Mouse (Mus musculus): ENCODE data around the gene Fam83g. TPM values are rescaled to one million over a fixed set of nuclear protein-coding genes. Genes with fewer than 3 reads are reported as not detected.

Fam83g gene
- polyA plus RNA-seq, 1 experiment from 2014 or later: 0.93 TPM

- Histone ChIP-seq H3K27ac (replicated peaks in 1 of 2; ENCODE audit: control insufficient read depth in 1 of 2, insufficient read depth in 1 of 2, low read depth in 2 of 2, low read length in 2 of 2) (no peak overlapping the region), H3K9ac (ENCODE audit: low read length) (no peak overlapping the region), H3K9me3 (ENCODE audit: control insufficient read depth, low read length) (no peaks in the 10 kb centered on the region), H3K4me3 (ENCODE audit: control insufficient read depth in 1 of 2, insufficient read depth in 1 of 2, low read depth in 1 of 2, low read length in 2 of 2) (no peak overlapping the region), H3K36me3 (ENCODE audit: control insufficient read depth, insufficient read depth, low read length) (peaks cover 87% of the 10 kb centered on the region), H3K4me1 (ENCODE audit: control insufficient read depth in 2 of 2, insufficient read depth in 2 of 2, low read length in 2 of 2) (no peaks in the 10 kb centered on the region), H3K4me2 (ENCODE audit: low read length) (no peak overlapping the region), H3K27me3 (ENCODE audit: control insufficient read depth, insufficient read depth, low read length) (no peaks in the 10 kb centered on the region)
- ATAC-seq (ENCODE audit: insufficient number of reproducible peaks, insufficient read depth, low FRiP score, low read depth): no peak
- 67% methylated on average over 3 of the region's 3 CpGs for WGBS
These were observed 63.3 kb downstream of the Fam83g start for GRCm38 (mm10) chr11:61747161-61747560.

- H3K4me2 ChIP-seq (ENCODE audit: low read length): no peak overlapping the region
- ATAC-seq (ENCODE audit: insufficient number of reproducible peaks, insufficient read depth, low FRiP score, low read depth): no peak
These were observed 67.7 kb downstream of the Fam83g start for GRCm38 (mm10) chr11:61751612-61752011.

GRCm38 (mm10) chr11:61757151-61757550, 73.3 kb downstream of the Fam83g start:
- H3K27ac ChIP-seq (replicated peaks in 1 of 2; ENCODE audit: control insufficient read depth in 1 of 2, insufficient read depth in 1 of 2, low read depth in 2 of 2, low read length in 2 of 2): no peak overlapping the region

More at GRCm38 (mm10) chr11:61751612-61752011, 67.7 kb downstream of the Fam83g start:
- Histone ChIP-seq H3K27ac (replicated peaks in 1 of 2; ENCODE audit: control insufficient read depth in 1 of 2, insufficient read depth in 1 of 2, low read depth in 2 of 2, low read length in 2 of 2) (no peak overlapping the region), H3K27me3 (ENCODE audit: control insufficient read depth, insufficient read depth, low read length) (no peaks in the 10 kb centered on the region), H3K9me3 (ENCODE audit: control insufficient read depth, low read length) (no peaks in the 10 kb centered on the region), H3K9ac (ENCODE audit: low read length) (no peak overlapping the region), H3K4me1 (ENCODE audit: control insufficient read depth in 2 of 2, insufficient read depth in 2 of 2, low read length in 2 of 2) (no peaks in the 10 kb centered on the region), H3K36me3 (ENCODE audit: control insufficient read depth, insufficient read depth, low read length) (peaks cover 78% of the 10 kb centered on the region), H3K4me3 (ENCODE audit: control insufficient read depth in 1 of 2, insufficient read depth in 1 of 2, low read depth in 1 of 2, low read length in 2 of 2) (no peak overlapping the region)
- WGBS: 76% methylated on average over 5 of the region's 5 CpGs

More at GRCm38 (mm10) chr11:61757151-61757550, 73.3 kb downstream of the Fam83g start:
- Histone ChIP-seq H3K4me3 (ENCODE audit: control insufficient read depth in 1 of 2, insufficient read depth in 1 of 2, low read depth in 1 of 2, low read length in 2 of 2) (no peak overlapping the region), H3K4me2 (ENCODE audit: low read length) (no peak overlapping the region), H3K27me3 (ENCODE audit: control insufficient read depth, insufficient read depth, low read length) (no peaks in the 10 kb centered on the region), H3K36me3 (ENCODE audit: control insufficient read depth, insufficient read depth, low read length) (peaks cover 39% of the 10 kb centered on the region), H3K9ac (ENCODE audit: low read length) (no peak overlapping the region), H3K9me3 (ENCODE audit: control insufficient read depth, low read length) (no peaks in the 10 kb centered on the region), H3K4me1 (ENCODE audit: control insufficient read depth in 2 of 2, insufficient read depth in 2 of 2, low read length in 2 of 2) (peaks cover 3% of the 10 kb centered on the region in 2 experiments; a peak in 2 of 4 replicates)
- ATAC-seq (ENCODE audit: insufficient number of reproducible peaks, insufficient read depth, low FRiP score, low read depth): no peak
- 86% methylated on average over 2 of the region's 2 CpGs for WGBS

Other genes starting within 250 kb of the Fam83g start
- gene Rnf112, start 230.0 kb upstream of the Fam83g start, polyA plus RNA-seq (2014; fragmentation: Nextera tagmentation; extraction: Ambion mirVana): 0.15 TPM in 1 of 2 replicates, not detected in the other
- 123 and 146 TPM in 2 replicates for gene Mfap4, start 198.7 kb upstream of the Fam83g start, polyA plus RNA-seq (2014; fragmentation: Nextera tagmentation; extraction: Ambion mirVana)
- 18.6 and 23.2 TPM in 2 replicates for gene Mapk7, start 189.7 kb upstream of the Fam83g start, polyA plus RNA-seq (2014; fragmentation: Nextera tagmentation; extraction: Ambion mirVana)
- 13.3 and 15.3 TPM in 2 replicates for gene B9d1, start 178.9 kb upstream of the Fam83g start, polyA plus RNA-seq (2014; fragmentation: Nextera tagmentation; extraction: Ambion mirVana)
- 23.9 and 24.9 TPM in 2 replicates for gene Epn2, start 104.4 kb upstream of the Fam83g start, polyA plus RNA-seq (2014; fragmentation: Nextera tagmentation; extraction: Ambion mirVana)
- gene Grap, start 30.8 kb upstream of the Fam83g start, polyA plus RNA-seq (2014; fragmentation: Nextera tagmentation; extraction: Ambion mirVana): 7.4 and 10.3 TPM in 2 replicates
- gene Slc5a10, start 36.7 kb downstream of the Fam83g start, polyA plus RNA-seq (2014; fragmentation: Nextera tagmentation; extraction: Ambion mirVana): 0.13 TPM in 1 of 2 replicates, not detected in the other
- 13.7 and 15.5 TPM in 2 replicates for gene Prpsap2, start 78.0 kb downstream of the Fam83g start, polyA plus RNA-seq (2014; fragmentation: Nextera tagmentation; extraction: Ambion mirVana)
- gene Ulk2, start 171.0 kb downstream of the Fam83g start, polyA plus RNA-seq (2014; fragmentation: Nextera tagmentation; extraction: Ambion mirVana): 18.5 and 18.9 TPM in 2 replicates
- gene Akap10, start 246.2 kb downstream of the Fam83g start, polyA plus RNA-seq (2014; fragmentation: Nextera tagmentation; extraction: Ambion mirVana): 18.5 and 18.7 TPM in 2 replicates